Mouse (Mus musculus): ENCODE results near the gene Veph1. TPM values are rescaled to one million over a fixed set of nuclear protein-coding genes. Genes with fewer than 3 reads are reported as not detected.

The Veph1 gene
- polyA plus RNA-seq (2014; fragmentation: Nextera tagmentation; extraction: Ambion mirVana) = 7.3 and 14.8 TPM in 2 replicates

- 28% methylated on average over 11 of the region's 11 CpGs for WGBS
- peak within 1 kb of the TSS; percentile 89 for H3K27ac ChIP-seq (ENCODE audit: low read depth, low read length)
- no peaks in the 10 kb centered on the region for H3K9me3 ChIP-seq (ENCODE audit: control insufficient read depth, low read length)
- ATAC-seq (ENCODE audit: low FRiP score, low TSS enrichment) = peak; percentile 75
- peak within 1 kb of the TSS; percentile 34 for H3K4me2 ChIP-seq (replicated peaks; ENCODE audit: low read depth, low read length)
- peak within 1 kb of the TSS; percentile 26 for H3K4me3 ChIP-seq (ENCODE audit: low read length)
- H3K9ac ChIP-seq (ENCODE audit: low read depth, low read length) = peak within 1 kb of the TSS; percentile 51; the same call in 1 of the 2 replicates
- peaks cover 10% of the 10 kb centered on the region; the same call in 1 of the 2 replicates for H3K4me1 ChIP-seq (ENCODE audit: control insufficient read depth, insufficient read depth, low read length)
- no peaks in the 10 kb centered on the region for H3K36me3 ChIP-seq (ENCODE audit: control insufficient read depth, insufficient read depth, low read length)
- no peaks in the 10 kb centered on the region for H3K27me3 ChIP-seq (ENCODE audit: control insufficient read depth, insufficient read depth, low read length)
Observed at GRCm38 (mm10) chr3:66296545-66296944, at the start of gene Veph1. Gene Veph1, minus strand, starts transcription at chr3:66296837.

DNA sequence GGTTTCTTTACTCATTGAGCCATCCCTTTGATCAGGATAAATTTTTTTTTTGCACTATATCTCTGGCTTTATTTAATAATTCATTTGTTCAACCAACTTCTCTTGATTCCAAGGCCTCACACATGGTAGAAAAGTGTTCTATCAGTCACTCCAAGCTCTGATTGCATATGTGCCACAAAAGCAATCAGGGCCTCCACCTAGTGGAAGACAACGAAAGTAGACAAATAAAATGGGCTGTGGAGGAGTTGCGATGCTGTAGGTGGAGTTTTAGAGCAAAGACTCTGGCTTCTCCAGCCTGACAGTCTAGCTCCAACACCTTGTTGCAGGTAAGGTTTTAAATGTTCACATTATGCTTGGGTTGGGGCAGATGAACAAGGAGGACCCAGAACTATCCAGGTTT is 44.1 kb upstream of the Veph1 start:
- H3K4me2 ChIP-seq (replicated peaks; ENCODE audit: low read depth, low read length) = no peak overlapping the region
- WGBS = 69% methylated on average over 2 of the region's 2 CpGs
- no peaks in the 10 kb centered on the region for H3K9me3 ChIP-seq (ENCODE audit: control insufficient read depth, low read length)
- no peak overlapping the region for H3K9ac ChIP-seq (ENCODE audit: low read depth, low read length)
- H3K27me3 ChIP-seq (ENCODE audit: control insufficient read depth, insufficient read depth, low read length) = no peaks in the 10 kb centered on the region
- H3K4me3 ChIP-seq (ENCODE audit: low read length) = no peak overlapping the region
- H3K27ac ChIP-seq (ENCODE audit: low read depth, low read length) = no peak overlapping the region
- ATAC-seq (ENCODE audit: low FRiP score, low TSS enrichment) = no peak
- H3K4me1 ChIP-seq (ENCODE audit: control insufficient read depth, insufficient read depth, low read length) = no peaks in the 10 kb centered on the region
- H3K36me3 ChIP-seq (ENCODE audit: control insufficient read depth, insufficient read depth, low read length) = no peaks in the 10 kb centered on the region

- Histone ChIP-seq H3K27ac (ENCODE audit: low read depth, low read length) (no peak overlapping the region), H3K36me3 (ENCODE audit: control insufficient read depth, insufficient read depth, low read length) (no peaks in the 10 kb centered on the region), H3K4me1 (ENCODE audit: control insufficient read depth, insufficient read depth, low read length) (no peaks in the 10 kb centered on the region), H3K4me3 (ENCODE audit: low read length) (no peak overlapping the region), H3K4me2 (replicated peaks; ENCODE audit: low read depth, low read length) (no peak overlapping the region), H3K27me3 (ENCODE audit: control insufficient read depth, insufficient read depth, low read length) (no peaks in the 10 kb centered on the region), H3K9me3 (ENCODE audit: control insufficient read depth, low read length) (no peaks in the 10 kb centered on the region), H3K9ac (ENCODE audit: low read depth, low read length) (no peak overlapping the region)
- 83% methylated on average over 9 of the region's 9 CpGs for WGBS
- ATAC-seq (ENCODE audit: low FRiP score, low TSS enrichment) = no peak
Observed at GRCm38 (mm10) chr3:66332401-66332729, 35.7 kb upstream of the Veph1 start.

- Histone ChIP-seq H3K9me3 (ENCODE audit: control insufficient read depth, low read length) (no peaks in the 10 kb centered on the region), H3K4me2 (replicated peaks; ENCODE audit: low read depth, low read length) (no peak overlapping the region), H3K27me3 (ENCODE audit: control insufficient read depth, insufficient read depth, low read length) (no peaks in the 10 kb centered on the region), H3K9ac (ENCODE audit: low read depth, low read length) (no peak overlapping the region), H3K4me1 (ENCODE audit: control insufficient read depth, insufficient read depth, low read length) (no peaks in the 10 kb centered on the region), H3K27ac (ENCODE audit: low read depth, low read length) (no peak overlapping the region), H3K36me3 (ENCODE audit: control insufficient read depth, insufficient read depth, low read length) (no peaks in the 10 kb centered on the region), H3K4me3 (ENCODE audit: low read length) (no peak overlapping the region)
- peak; percentile 64 for ATAC-seq (ENCODE audit: low FRiP score, low TSS enrichment)
- 59% methylated on average over 12 of the region's 12 CpGs for WGBS
Observed at GRCm38 (mm10) chr3:66331592-66332400, 35.2 kb upstream of the Veph1 start.

DNA sequence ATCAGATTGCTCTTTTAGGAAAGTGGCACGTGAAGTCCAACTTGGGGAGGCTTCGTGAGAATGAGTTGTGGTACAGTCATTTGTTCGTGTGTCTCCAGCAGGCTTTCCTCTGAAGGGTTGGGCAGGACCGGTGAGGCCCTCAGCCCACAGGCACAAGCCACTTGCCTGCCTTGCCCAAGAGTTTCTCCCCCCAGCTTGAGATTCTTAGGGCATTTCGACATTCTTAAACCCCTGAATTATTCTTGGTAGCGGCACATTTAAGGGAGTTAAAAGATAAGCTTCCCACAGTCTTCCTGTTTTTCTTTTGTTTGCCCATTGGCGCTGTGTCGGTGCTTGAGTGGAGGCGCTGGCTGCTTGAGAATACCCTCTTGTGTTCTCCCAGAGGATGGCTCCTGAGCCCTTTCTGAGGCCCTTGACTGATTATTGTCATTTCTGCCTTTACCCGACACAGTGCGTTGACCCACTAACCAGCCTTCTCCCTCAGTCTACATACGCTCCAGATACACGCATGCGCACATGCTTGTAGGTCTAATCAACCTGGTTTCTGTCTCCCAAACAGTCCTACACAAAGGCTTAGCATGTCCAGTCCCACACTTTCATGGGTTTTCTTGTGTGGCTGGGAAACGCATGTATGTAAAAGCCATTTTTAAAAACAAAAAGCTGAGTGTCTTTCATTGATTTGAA is 34.4 kb upstream of the Veph1 start:
- H3K4me3 ChIP-seq (ENCODE audit: low read length) = no peak overlapping the region
- no peaks in the 10 kb centered on the region for H3K4me1 ChIP-seq (ENCODE audit: control insufficient read depth, insufficient read depth, low read length)
- H3K27me3 ChIP-seq (ENCODE audit: control insufficient read depth, insufficient read depth, low read length) = no peaks in the 10 kb centered on the region
- H3K36me3 ChIP-seq (ENCODE audit: control insufficient read depth, insufficient read depth, low read length) = no peaks in the 10 kb centered on the region
- H3K9me3 ChIP-seq (ENCODE audit: control insufficient read depth, low read length) = no peaks in the 10 kb centered on the region
- 91% methylated on average over 15 of the region's 15 CpGs for WGBS
- H3K27ac ChIP-seq (ENCODE audit: low read depth, low read length) = no peak overlapping the region
- no peak for ATAC-seq (ENCODE audit: low FRiP score, low TSS enrichment)
- no peak overlapping the region for H3K4me2 ChIP-seq (replicated peaks; ENCODE audit: low read depth, low read length)
- H3K9ac ChIP-seq (ENCODE audit: low read depth, low read length) = no peak overlapping the region

DNA sequence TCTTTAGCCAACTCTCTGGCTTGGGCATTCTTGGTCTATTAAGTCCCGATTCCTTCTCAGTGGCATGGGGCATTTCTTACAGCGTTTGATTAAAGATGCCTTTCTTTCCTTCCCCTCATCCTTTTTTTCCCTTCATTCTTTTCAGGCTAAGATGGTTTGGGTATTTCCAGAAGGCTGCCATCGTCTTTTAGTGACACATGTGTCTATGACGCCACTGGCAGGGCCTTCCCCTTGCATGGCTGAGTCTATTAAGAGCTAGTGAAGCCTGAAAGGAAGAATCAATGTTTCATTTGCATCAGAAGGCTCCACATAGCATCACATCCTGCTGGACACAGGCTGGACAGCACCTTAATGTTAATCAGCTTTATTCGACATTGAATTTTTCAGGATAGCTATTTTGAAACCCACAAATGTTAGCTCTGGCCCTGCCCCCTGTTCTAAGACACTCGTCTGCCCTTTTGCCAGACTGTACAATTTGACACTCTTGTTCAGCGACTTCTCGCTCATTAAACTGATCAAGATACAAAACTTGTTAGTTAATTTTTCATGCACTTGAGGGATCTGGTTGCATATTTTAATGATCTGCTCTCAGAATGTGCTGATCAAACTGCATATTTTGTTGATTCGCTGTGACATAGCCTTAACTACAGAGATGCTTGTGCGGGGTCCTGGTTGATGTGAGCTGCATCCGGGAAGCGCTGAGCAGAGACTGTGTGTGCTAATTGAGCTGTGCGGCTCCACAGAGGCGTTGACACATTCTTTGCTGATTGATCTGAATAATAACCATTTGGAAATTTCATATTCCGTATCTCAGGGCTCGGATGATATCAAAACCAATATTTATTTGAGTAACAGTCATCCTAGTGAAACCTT is 29.6 kb upstream of the Veph1 start:
- no peak overlapping the region for H3K27ac ChIP-seq (ENCODE audit: low read depth, low read length)
- no peaks in the 10 kb centered on the region for H3K27me3 ChIP-seq (ENCODE audit: control insufficient read depth, insufficient read depth, low read length)
- 87% methylated on average over 16 of the region's 16 CpGs for WGBS
- no peak overlapping the region for H3K4me3 ChIP-seq (ENCODE audit: low read length)
- no peak overlapping the region for H3K4me2 ChIP-seq (replicated peaks; ENCODE audit: low read depth, low read length)
- no peaks in the 10 kb centered on the region for H3K36me3 ChIP-seq (ENCODE audit: control insufficient read depth, insufficient read depth, low read length)
- no peak overlapping the region for H3K9ac ChIP-seq (ENCODE audit: low read depth, low read length)
- no peaks in the 10 kb centered on the region for H3K4me1 ChIP-seq (ENCODE audit: control insufficient read depth, insufficient read depth, low read length)
- no peaks in the 10 kb centered on the region for H3K9me3 ChIP-seq (ENCODE audit: control insufficient read depth, low read length)
- ATAC-seq (ENCODE audit: low FRiP score, low TSS enrichment) = no peak

GRCm38 (mm10) chr3:66325486-66325951 is 28.9 kb upstream of the Veph1 start:
- no peaks in the 10 kb centered on the region for H3K4me1 ChIP-seq (ENCODE audit: control insufficient read depth, insufficient read depth, low read length)
- H3K27ac ChIP-seq (ENCODE audit: low read depth, low read length) = no peak overlapping the region
- no peaks in the 10 kb centered on the region for H3K27me3 ChIP-seq (ENCODE audit: control insufficient read depth, insufficient read depth, low read length)
- H3K9me3 ChIP-seq (ENCODE audit: control insufficient read depth, low read length) = no peaks in the 10 kb centered on the region
- no peaks in the 10 kb centered on the region for H3K36me3 ChIP-seq (ENCODE audit: control insufficient read depth, insufficient read depth, low read length)
- 84% methylated on average over 5 of the region's 5 CpGs for WGBS
- H3K4me3 ChIP-seq (ENCODE audit: low read length) = no peak overlapping the region
- no peak overlapping the region for H3K4me2 ChIP-seq (replicated peaks; ENCODE audit: low read depth, low read length)
- H3K9ac ChIP-seq (ENCODE audit: low read depth, low read length) = no peak overlapping the region
- no peak for ATAC-seq (ENCODE audit: low FRiP score, low TSS enrichment)

- Histone ChIP-seq H3K27me3 (ENCODE audit: control insufficient read depth, insufficient read depth, low read length) (no peaks in the 10 kb centered on the region), H3K4me3 (ENCODE audit: low read length) (no peak overlapping the region), H3K9me3 (ENCODE audit: control insufficient read depth, low read length) (no peaks in the 10 kb centered on the region), H3K9ac (ENCODE audit: low read depth, low read length) (no peak overlapping the region), H3K4me2 (replicated peaks; ENCODE audit: low read depth, low read length) (no peak overlapping the region), H3K27ac (ENCODE audit: low read depth, low read length) (no peak overlapping the region), H3K4me1 (ENCODE audit: control insufficient read depth, insufficient read depth, low read length) (no peaks in the 10 kb centered on the region), H3K36me3 (ENCODE audit: control insufficient read depth, insufficient read depth, low read length) (no peaks in the 10 kb centered on the region)
- 76% methylated on average over 8 of the region's 8 CpGs for WGBS
- no peak for ATAC-seq (ENCODE audit: low FRiP score, low TSS enrichment)
Observed at GRCm38 (mm10) chr3:66314793-66315715, 18.4 kb upstream of the Veph1 start.

All from kidney, embryonic 14.5 days (tissue).